Mouse (Mus musculus): ENCODE results near the gene Vamp8. TPM values are rescaled to one million over a fixed set of nuclear protein-coding genes. Genes with fewer than 3 reads are reported as not detected.

Vamp8 gene
- total RNA-seq, 2 experiments from 2014 or later = 48.5 to 50.0 TPM

DNA sequence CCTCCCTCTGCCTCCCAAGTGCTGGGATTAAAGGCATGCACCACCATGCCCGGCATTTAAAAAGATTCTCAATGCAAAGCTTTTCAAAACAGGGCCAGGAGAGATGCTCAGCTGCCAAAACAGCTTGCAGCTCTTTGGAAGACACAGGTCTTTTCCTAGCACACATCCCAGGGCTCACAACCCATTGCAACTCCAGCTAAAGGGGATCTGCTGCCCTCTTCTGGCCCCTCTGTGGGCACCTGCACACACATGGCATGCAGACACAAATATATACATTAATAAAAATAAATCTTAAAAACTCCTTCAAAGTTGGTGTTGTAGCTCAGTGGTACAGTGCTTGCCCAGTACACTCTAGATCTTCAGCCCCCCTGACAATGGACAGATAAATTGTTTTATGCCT is 19.5 kb upstream of the Vamp8 start:
- no peak for DNase-seq
- intact Hi-C loops (cut with DNase I) = loop anchor here (1.0 kb wide), 1 partner anchor 224 kb away; no protein-coding TSS in a partner anchor

DNA sequence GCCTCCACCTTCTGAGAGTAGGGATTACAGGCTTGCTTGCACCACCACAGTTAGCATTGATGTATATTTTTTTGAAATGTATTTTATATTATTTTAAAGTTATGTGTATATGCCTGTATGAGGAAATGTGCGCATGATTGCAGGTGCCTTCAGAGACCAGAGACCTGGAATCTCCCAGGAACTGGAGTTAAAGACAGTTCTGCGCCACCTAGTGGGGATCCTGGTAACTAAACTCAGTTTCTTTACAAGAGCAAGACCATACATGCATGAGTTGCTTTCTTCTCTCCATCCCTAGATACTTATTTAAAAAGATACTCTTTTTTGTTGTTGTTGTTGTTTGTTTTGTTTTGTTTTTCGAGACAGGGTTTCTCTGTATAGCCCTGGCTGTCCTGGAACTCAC is 19.1 kb upstream of the Vamp8 start:
- peak in 1 of 2 experiments; percentile 30 for DNase-seq
- intact Hi-C loops (cut with DNase I) = loop anchor here (5.0 kb wide), 1 partner anchor 127 kb away; no protein-coding TSS in a partner anchor

DNA sequence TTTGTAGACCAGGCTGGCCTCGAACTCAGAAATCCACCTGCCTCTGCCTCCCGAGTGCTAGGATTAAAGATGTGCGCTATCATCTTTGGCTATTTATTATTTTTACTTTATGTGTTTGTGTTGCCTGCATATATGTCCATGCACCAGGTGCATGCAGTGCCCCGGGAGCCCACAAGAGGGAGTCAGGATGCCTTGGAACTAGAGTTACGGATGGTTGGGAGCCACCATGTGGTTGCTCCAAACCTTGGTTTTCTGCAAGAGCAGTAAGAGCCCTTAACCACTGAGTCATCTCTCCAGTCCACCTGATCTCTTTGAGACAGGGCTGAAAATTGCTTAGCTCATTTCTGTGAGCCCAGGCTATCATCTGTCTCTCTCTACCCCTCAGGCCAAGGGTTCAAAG is 16.6 kb upstream of the Vamp8 start:
- DNase-seq = peak; percentile 72 to 76
- intact Hi-C loops (cut with DNase I) = loop anchor here (5.0 kb wide), 1 partner anchor 125 kb away; no protein-coding TSS in a partner anchor

DNA sequence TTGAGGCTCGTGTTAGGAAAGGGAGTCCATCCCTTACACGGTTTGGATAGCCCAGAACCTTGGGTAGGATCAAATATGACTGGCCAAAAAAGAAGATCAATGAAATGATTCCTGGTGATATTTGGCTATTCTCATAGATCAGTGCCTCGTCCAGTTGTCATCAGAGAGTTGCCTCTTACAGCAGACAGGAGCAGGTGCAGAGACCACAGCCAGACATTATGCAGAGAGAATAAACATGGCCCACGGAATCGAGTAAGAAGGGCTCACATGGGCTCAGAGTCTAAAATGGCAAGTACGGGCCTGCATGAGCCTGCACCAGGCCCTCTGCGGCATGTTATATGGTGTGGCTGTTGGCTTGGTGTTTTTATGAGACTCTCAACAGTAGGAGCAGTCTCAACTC is 14.9 kb upstream of the Vamp8 start:
- DNase-seq = no peak
- intact Hi-C loops (cut with DNase I) = loop anchor here (5.0 kb wide), 1 partner anchor 123 kb away; no protein-coding TSS in a partner anchor

DNA sequence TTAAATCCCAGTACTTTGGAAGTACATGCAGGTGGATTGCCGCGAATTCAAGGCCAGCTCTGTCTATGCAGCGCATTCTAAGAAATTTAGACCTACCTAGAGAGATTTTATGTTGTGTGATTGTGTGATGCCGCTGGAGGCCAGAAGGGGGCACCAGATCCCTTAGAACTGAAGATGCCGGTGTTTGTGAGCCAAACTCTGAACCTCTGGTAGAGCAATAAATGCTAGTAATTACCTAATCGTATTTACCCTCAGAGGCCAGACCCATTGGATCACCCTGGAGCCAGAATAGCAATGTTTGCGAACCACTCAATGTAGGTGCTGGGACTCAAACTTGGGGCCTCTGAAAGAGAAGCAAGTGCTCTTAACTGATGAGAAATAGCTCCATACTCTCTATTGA is 11.4 kb upstream of the Vamp8 start:
- intact Hi-C loops (cut with DNase I) = no loop called here

DNA sequence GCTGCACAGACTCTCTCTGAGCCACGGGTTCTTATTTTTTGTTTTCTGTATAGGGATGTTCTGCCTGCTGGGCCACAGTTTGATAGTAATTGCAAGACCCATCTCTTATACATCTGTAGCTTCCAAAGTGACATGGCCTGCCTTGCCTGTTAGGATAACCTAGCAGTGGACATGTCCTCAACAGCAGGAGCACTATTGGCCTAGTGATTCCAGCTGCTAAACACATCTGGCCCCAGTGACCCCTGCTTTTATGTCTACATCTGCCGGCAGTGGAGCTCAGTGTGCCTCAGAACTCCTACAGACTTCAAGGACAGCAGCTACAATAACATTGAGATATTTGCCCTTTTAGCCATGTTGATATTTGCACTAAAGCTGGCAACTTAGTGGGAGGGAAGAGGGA is 9.5 kb upstream of the Vamp8 start:
- DNase-seq = no peak
- intact Hi-C loops (cut with DNase I) = no loop called here

More for the DNA sequence above, 11.4 kb upstream of the Vamp8 start:
- peak; percentile 59 to 76 for DNase-seq

DNA sequence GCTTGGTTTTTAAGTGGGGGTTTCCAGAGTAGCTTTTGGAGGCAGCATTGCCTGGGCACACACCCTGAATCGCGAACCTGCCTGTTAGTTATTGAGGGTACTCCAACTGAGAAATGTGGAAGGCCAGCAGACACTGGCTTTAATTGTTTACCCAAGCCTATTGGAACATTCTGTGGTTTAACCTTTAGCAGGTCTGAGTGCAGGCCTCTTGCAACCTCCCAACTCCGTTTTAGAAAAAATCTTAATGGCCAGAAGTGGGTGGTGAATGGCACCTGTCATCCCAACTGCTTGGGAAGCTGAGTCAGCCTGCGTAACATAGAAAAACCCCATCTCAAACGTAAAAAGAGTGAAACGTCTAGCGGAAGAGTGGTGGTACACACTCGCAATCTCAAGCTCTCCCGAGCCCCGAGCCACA is 6.3 kb upstream of the Vamp8 start:
- DNase-seq = no peak
- intact Hi-C loops (cut with DNase I) = no loop called here

DNA sequence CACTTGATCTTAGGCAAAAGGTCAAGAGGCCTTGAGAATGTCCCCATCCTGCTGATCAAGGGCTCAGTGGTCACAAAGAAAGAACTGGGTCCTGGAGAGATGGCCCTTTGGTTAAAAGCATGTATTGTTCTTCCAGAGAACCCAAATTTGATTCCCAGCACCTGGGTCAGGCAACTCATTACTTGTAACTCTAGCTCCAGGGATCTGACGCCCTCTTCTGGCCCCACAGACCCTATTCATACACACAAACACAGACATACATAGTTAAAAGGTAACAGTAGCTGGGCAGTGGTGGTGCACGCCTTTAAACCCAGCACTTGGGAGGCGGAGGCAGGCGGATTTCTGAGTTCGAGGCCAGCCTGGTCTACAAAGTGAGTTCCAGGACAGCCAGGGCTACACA is 1.8 kb upstream of the Vamp8 start:
- DNase-seq = no peak
- intact Hi-C loops (cut with DNase I) = no loop called here

DNA sequence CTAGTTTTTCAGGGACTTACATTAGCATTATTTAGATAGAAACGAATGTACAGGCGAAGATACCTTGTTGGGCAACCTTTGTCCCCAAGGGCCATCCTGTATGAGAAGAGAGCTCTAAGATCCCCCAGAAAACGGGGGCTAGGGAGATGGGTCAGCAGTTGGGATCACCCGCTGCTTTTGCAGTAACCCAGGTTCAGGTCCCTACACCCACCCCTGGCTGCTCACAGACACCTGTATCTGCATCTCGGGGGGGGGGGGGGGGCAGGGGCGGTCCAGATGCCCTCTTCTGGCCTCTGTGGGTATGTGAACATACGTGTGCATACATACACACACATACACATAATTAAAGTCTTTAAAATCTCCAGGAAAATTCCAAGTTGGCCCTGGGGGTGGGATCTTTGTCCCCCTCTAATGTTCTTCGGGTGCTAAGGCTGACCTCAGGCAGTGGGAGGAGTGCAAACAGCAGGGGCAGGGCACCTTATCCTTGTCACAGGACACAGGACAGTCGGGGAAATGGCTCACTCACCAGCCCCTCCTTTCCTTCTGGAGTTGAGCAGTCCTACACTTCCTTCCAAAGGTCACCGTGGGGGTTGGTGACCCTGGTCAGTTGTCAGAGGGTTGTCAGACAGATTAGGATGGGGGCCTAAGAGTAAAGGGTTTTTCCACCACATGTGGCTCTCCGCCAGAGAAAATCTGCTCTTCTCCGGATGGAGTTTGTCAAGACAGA is 455 bp upstream of the Vamp8 start:
- intact Hi-C loops (cut with DNase I) = no loop called here

DNA sequence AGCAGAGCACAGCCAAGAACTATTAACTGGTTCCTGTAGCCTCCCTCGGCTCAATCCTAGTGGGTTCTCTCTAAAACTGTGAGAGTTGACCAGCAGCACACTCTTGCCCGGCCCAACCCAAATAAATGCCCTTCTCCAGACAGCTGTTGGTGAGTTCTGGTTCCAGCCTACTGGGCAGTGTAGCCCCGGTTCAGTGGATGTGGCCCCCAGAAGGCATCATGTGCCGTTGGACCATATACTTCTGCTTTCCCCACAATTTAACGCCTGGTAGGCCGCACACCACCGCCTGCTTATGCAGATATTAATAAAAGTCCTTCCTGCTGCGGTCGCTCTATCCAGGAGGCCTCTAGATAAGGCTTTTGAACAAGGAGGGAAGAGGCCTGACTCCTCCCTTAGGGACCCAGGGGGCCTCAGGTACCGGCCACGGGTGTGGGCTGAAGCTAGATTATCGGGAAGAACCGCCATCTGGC is 997 bp downstream of the Vamp8 start:
- intact Hi-C loops (cut with DNase I) = no loop called here
- DNase-seq = no peak

More for the DNA sequence above, 455 bp upstream of the Vamp8 start:
- peak in 1 of 2 experiments; percentile 39 for DNase-seq

DNA sequence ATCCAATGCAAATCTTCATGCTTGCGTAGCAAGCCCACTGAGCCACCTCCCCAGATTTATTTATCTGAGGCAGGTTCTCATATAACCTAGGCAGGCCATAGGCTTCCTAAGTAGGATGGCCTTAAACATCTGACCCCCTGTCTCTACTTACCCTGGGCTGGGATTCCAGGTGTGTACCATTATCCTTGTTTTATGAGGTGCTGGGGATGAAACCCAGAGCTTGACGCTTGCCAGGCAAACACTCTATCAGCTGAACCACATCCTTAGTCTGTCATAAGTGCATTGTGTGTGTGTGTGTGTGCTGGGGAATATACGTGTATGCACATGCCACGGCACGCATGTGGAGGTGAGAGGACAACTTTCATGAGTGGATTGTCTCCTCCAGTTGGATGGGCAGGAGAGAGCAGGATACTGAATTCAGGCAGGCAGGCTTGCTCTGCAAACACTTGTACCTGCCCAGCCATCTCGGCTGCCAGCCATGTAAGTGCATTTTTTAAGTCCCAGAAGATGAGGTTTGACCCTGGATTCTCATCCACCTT is 1.6 kb downstream of the Vamp8 start:
- DNase-seq = no peak
- intact Hi-C loops (cut with DNase I) = no loop called here

DNA sequence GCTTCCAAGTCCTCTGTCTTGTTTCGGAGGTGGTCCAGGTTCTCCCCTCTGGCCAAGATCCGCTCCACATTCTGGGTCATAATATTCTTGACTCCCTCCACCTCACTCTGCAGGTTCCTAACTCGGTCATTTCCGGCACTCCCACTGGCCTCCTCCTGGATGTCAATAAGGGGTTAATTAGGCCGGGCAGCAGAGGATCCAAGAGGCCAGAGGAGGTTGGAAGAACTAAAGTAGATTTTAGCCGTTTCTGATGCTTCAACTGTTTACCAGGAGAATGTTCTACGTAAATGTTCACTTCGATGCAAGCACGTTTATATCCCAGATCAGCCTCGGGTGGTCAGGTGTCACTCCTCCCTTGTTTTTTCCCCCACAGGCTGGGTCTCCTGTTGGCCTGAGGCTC is 2.2 kb downstream of the Vamp8 start:
- no peak for DNase-seq
- intact Hi-C loops (cut with DNase I) = no loop called here

DNA sequence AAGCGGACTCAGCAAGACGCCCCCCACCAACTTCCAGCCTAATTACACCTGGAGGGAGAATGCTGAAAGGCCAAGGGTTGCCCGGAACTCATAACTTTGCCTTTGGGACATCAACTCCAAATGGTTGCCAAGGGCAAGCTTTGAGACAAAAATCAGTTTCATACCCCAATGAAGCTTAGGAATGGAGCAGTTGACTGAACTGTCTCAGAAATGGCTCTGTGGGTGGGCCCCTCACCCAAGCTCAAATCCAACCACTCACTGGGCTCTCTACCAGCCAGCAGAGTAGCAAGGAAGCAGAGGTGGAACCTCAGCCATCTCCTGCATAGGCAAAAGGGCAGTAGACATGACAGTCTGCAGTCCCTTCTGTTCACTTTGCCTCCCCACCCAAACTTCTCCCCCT is 2.7 kb downstream of the Vamp8 start:
- intact Hi-C loops (cut with DNase I) = no loop called here
- no peak for DNase-seq

DNA sequence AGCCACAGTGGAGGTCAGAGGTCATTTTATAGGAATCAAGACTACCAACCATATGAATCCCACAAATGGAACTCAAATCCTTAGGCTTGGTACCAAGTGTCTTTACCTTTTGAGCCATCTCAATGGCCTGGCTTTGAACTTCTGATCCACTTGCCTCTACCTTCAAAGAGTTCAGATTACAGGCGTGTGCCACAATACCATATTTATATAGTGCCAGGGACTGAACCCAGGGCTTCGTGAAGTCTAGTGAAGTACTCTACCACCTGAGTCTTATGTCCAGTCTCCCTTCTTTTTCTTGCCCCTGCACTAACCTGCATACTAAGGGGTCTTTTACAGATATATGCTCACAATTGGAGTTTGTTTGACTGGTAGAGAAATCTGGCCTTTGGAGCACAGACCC is 3.9 kb downstream of the Vamp8 start:
- intact Hi-C loops (cut with DNase I) = no loop called here

DNA sequence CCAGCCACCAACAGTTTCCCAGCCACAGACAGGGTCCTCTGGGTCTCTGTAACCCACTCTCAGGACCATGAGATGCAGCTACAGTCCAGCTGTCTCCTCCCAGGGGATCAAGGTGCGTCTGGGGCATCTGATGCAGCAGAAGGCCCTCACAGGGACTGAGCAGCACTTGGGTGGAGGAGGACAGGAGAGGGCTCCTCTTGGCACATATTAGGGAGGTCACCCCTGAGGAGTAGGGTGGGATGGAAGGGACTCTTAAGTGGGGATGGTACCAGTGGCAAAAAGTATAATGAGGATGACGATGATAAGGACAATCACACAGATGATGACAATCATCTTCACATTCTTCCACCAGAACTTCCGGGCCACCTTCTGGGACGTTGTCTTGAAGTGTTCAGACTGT is 5.2 kb downstream of the Vamp8 start:
- no peak for DNase-seq
- intact Hi-C loops (cut with DNase I) = no loop called here

More for the DNA sequence above, 3.9 kb downstream of the Vamp8 start:
- no peak for DNase-seq

DNA sequence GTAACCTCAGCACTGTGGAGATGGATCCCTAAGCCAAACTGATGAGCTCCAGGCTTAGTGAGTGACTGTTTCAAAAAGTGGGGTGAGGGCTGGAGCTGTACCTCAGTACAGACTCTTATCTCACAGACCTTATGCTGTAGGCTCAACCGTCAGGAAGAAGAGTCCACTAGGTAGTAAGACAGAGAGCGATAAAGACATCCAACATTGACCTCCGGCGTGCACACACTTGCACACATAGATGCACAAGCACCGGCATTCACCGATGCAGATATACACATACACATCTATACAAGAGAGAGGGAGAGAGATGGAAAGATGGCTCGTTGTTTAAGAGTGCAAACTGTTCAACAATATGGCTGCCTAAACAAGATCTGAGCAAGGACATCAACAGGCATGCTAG is 6.6 kb downstream of the Vamp8 start:
- no peak for DNase-seq
- intact Hi-C loops (cut with DNase I) = no loop called here

DNA sequence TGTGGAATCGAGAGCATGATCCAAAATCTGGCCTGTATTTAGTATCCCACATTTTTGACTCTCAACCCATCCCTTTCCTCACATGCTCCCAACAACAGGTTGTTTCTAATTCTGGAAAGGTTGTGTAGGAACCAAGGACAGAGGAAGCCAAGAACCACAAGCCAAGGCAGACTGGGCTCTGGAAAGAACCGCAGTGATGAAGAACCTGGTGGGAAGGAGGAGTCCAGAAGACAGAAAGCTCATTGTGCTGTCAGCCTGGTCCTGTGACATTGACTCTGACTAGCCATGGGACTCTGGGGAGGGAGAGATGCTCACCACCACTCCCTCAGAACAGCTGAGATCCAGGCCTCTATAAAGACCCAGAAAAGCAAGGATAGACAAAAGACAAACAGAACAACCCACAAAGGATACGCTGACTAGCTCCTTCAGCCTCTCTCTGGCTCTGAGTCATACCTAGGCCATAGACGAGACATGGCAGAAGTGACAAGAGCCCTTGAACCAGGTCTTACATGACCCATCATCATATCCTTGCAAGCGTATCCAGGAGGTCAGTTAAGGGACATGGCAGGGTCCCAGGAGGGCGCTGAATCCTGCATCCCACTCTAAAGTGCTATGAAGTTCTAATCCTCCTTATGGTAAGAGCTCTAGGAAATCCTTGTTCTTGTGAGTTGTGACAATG is 7.2 kb downstream of the Vamp8 start:
- DNase-seq = no peak
- intact Hi-C loops (cut with DNase I) = no loop called here

DNA sequence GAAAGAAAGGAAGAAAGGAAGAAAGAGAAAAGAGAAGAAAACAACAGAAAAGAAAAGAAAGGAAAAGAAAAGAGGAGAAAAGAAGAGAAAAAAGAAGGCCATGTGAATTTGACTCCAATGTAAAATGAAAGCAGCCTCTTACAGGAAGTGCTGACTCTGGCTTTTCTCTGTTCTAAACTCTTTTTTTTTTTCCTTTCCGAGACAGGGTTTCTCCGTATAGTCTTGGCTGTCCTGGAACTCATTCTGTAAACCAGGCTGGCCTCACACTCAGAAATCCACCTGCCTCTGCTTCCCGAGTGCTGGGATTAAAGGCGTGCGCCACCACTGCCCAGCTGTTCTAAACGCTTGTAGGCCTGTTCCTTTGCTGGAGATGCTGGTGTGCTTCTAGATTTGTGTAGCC is 8.0 kb downstream of the Vamp8 start:
- intact Hi-C loops (cut with DNase I) = no loop called here
- DNase-seq = no peak

DNA sequence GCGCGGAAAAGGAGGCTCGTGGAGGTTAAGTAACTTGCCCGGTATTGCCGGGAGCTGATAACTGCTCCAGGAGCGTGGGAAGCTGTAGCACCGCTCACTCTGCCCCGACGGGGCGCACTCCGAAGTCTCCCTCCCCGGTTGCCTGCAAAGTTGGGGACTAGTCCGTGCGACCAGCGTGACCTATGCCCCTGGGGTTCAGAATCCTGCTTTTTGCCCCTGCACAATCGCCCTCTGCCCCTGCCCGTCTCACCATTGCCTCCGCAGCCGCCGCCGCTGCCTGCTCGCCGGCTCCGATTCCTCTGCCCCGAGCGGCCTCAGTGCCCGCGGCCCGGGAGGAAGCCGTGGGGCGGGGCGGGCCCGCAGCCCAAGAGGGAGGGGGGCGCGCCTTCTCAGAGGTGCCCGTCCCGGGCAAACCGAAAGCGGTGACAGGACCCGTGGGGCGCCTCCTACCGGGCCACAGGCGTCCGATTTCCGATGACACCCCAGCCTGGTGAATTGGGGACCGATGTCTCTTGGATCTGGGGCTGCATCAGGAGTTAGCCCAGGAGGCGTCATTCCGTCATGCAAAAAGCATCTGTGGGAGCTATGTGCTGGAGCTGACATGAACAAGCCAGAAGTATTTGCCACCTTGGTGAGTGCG is 10.3 kb downstream of the Vamp8 start, which contains the start of gene Vamp5:
Gene Vamp5, minus strand, starts transcription at position 338 of the 640 bp plus-strand sequence.
- intact Hi-C loops (cut with DNase I) = no loop called here
- DNase-seq = peak; percentile 79

DNA sequence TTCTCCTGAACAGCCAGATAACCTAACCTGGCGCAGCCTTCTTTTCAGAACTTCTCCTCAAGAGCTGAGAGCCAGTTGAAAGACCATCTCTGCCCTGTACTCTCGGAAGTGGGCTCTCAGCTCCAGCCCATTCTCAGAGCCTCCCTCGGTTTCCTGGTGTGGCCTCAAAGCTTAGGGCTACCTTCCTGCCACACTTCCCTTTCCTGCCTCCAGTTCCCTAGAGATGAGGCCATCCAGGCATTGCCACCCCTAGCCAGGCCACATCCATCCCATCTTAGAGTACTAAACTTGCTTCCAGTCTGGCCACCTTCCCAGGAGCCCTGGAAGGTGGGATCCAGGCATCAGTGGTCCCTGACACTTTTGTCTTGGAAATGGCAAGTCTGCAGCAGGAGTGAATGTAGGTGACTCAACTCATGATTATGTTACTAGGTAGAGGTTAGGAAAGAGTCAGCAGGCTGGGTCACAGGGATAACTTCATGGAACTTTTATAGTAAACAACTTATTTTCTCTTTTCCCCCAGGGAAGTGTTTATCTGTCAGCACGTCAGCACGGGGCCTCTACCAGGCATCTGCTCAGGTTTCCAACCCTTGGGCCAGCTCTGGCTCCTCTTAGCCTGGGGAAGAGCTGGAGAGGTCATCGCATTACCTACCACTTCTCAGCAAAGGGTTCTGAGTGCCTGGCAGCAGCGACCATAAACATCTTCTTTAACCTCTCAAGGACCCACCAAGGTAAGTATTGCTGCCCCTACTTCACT is 10.9 kb downstream of the Vamp8 start:
- peak; percentile 19 to 39 for DNase-seq
- intact Hi-C loops (cut with DNase I) = no loop called here

Data from gastrocnemius, postnatal 36 days (tissue).